15 mouse cellular contexts compared by ENCODE assay signal in the genomic region with DNA sequence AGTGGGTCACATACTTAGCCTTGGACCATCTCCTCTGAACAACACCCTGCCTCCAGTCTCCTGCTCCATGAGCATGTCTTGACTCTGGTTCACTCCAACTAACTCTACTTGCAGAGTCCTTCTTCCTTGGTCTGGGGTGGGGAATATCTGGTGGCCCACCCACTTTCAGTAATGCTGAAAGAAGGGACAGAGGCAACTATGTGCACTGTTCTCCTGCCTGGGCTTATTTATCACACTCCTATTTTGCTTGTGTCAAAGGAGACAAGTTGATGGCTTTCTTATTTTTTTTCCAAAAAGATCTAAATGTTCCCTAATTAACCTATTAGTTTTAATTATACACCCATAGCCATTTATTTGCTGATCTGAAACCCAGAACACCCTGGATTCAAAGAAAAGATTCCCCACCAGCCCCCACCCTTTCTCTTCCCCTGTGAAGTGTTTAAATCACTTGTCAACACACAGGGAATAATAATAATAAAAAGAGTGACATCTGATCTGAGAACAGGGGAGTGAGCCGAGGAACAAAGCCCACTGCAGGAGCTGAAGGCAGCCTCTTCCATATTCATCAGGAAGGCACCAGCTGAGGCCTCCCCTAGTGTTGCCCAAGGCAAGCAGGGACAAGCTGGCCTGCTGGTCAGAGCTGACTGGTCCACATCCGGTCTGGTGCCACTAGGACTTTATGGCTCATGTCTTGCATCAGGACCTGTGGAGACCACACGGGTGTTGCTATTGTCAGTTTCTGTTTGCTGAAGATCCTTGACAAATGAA.
DNase-seq lines count a peak whose midpoint lies in the region; ATAC-seq and TF ChIP-seq lines count a peak whose summit lies in the region.
"Had no signal": no experiment of that assay in that cellular context is flagged by ENCODE, and none has a peak within 500 bp of the region (broad histone marks: within the 10 kb centered on the region; RNA-seq: fewer than 3 reads in every experiment).

No protein-coding gene starts in this region.

- H3K9ac ChIP-seq in kidney, embryonic 15.5 days: no peak overlapping the region
- H3K9ac ChIP-seq in forebrain, embryonic 12.5 days: no peak overlapping the region
- H3K9ac ChIP-seq in midbrain, embryonic 14.5 days (replicated peaks; ENCODE audit: low read length): no peak overlapping the region
- H3K9ac ChIP-seq in intestine, embryonic 15.5 days: no peak overlapping the region

- 0 out of 2 replicates have a peak overlapping the region, but pooled peaks have one; percentile 28 for H3K27ac ChIP-seq in kidney, embryonic 15.5 days
- no peak overlapping the region for H3K27ac ChIP-seq in forebrain, embryonic 12.5 days
- H3K27ac ChIP-seq in midbrain, embryonic 14.5 days (replicated peaks; ENCODE audit: low read depth, low read length): no peak overlapping the region
- H3K27ac ChIP-seq in cerebellum, adult 2 months (ENCODE audit: insufficient read depth, low read length): no peak overlapping the region
- H3K27ac ChIP-seq in intestine, embryonic 15.5 days: no peak overlapping the region
- H3K27ac ChIP-seq: left cerebral cortex, adult 2 months had no signal

- no peaks in the 10 kb centered on the region for H3K27me3 ChIP-seq in kidney, embryonic 15.5 days
- H3K27me3 ChIP-seq in forebrain, embryonic 12.5 days: peaks cover 13% of the 10 kb centered on the region; the same call in 1 of the 2 replicates
- no peaks in the 10 kb centered on the region for H3K27me3 ChIP-seq in midbrain, embryonic 14.5 days (ENCODE audit: control insufficient read depth, insufficient read depth, low read length)
- H3K27me3 ChIP-seq in cerebellum, adult 2 months (ENCODE audit: control insufficient read depth, insufficient read depth, low read length): no peaks in the 10 kb centered on the region
- no peaks in the 10 kb centered on the region for H3K27me3 ChIP-seq in intestine, embryonic 15.5 days (replicated peaks)
- H3K27me3 ChIP-seq: Patski had no signal

- TF ChIP-seq POLR2A in brain, embryonic 14.5 days (IDR thresholded peaks at IDR 0.05; ENCODE audit: borderline replicate concordance, extremely low read depth, insufficient read depth, insufficient read length, poor library complexity, severe bottlenecking): no peak
- no peak for TF ChIP-seq POLR2A in cerebellum, adult 2 months (IDR thresholded peaks at IDR 0.05; ENCODE audit: borderline replicate concordance, insufficient read depth, low read length)

- no peak overlapping the region for H3K4me2 ChIP-seq in kidney, embryonic 15.5 days
- H3K4me2 ChIP-seq in forebrain, embryonic 12.5 days: no peak overlapping the region
- H3K4me2 ChIP-seq in midbrain, embryonic 14.5 days (ENCODE audit: low read length): no peak overlapping the region
- H3K4me2 ChIP-seq in intestine, embryonic 15.5 days (replicated peaks): no peak overlapping the region

- H3K4me1 ChIP-seq in kidney, embryonic 15.5 days: peaks cover 10% of the 10 kb centered on the region
- H3K4me1 ChIP-seq in forebrain, embryonic 12.5 days: peaks cover 14% of the 10 kb centered on the region
- peaks cover 13% of the 10 kb centered on the region for H3K4me1 ChIP-seq in midbrain, embryonic 14.5 days (ENCODE audit: control insufficient read depth, insufficient read depth, low read length)
- H3K4me1 ChIP-seq in cerebellum, adult 2 months (ENCODE audit: control insufficient read depth, insufficient read depth, low read length): peaks cover under 1% of the 10 kb centered on the region; the same call in 1 of the 2 replicates
- H3K4me1 ChIP-seq in intestine, embryonic 15.5 days (replicated peaks): no peaks in the 10 kb centered on the region

- peak; percentile 75 for ATAC-seq in kidney, embryonic 15.5 days (replicated peaks; ENCODE audit: low FRiP score)
- peak; percentile 78 for ATAC-seq in forebrain, embryonic 12.5 days (ENCODE audit: low FRiP score)
- ATAC-seq in midbrain, embryonic 14.5 days (ENCODE audit: low FRiP score, low TSS enrichment): peak; percentile 79
- ATAC-seq in intestine, embryonic 15.5 days: no peak
- ATAC-seq: Patski had no signal

- H3K36me3 ChIP-seq in kidney, embryonic 15.5 days: no peaks in the 10 kb centered on the region
- no peaks in the 10 kb centered on the region for H3K36me3 ChIP-seq in forebrain, embryonic 12.5 days (replicated peaks)
- H3K36me3 ChIP-seq in midbrain, embryonic 14.5 days (ENCODE audit: control insufficient read depth, insufficient read depth, low read length): no peaks in the 10 kb centered on the region
- H3K36me3 ChIP-seq in intestine, embryonic 15.5 days: no peaks in the 10 kb centered on the region

- no peak for TF ChIP-seq CTCF in brain, embryonic 14.5 days (IDR thresholded peaks at IDR 0.05; ENCODE audit: borderline replicate concordance, extremely low read depth, insufficient read depth, insufficient read length)
- no peak for TF ChIP-seq CTCF in cerebellum, adult 2 months (IDR thresholded peaks at IDR 0.05; ENCODE audit: borderline replicate concordance, insufficient read depth, low read depth, low read length)

- no peak overlapping the region for H3K4me3 ChIP-seq in kidney, embryonic 15.5 days (replicated peaks)
- no peak overlapping the region for H3K4me3 ChIP-seq in forebrain, embryonic 12.5 days (replicated peaks)
- no peak overlapping the region for H3K4me3 ChIP-seq in midbrain, embryonic 14.5 days (replicated peaks; ENCODE audit: low read depth, low read length)
- H3K4me3 ChIP-seq in cerebellum, adult 2 months (replicated peaks; ENCODE audit: insufficient read depth, low read depth, low read length): no peak overlapping the region
- no peak overlapping the region for H3K4me3 ChIP-seq in intestine, embryonic 15.5 days (replicated peaks)
- H3K4me3 ChIP-seq: left cerebral cortex, adult 2 months had no signal

- no peak for DNase-seq in kidney, adult 8-10 months
- DNase-seq in brain, embryonic 14.5 days (ENCODE audit: low read depth): peak; percentile 88
- DNase-seq in midbrain, embryonic 14.5 days: peak; percentile 68
- DNase-seq in cerebellum, adult 2 months: no peak
- DNase-seq: adrenal gland, adult 2 months; heart, adult 18-20 months; heart, postnatal 14 days; kidney, postnatal 25 days; right cerebral cortex, adult 18-20 months; thymus, postnatal 4 days had no signal

- H3K9me3 ChIP-seq in kidney, embryonic 15.5 days (replicated peaks): no peaks in the 10 kb centered on the region
- no peaks in the 10 kb centered on the region for H3K9me3 ChIP-seq in forebrain, embryonic 12.5 days
- H3K9me3 ChIP-seq in midbrain, embryonic 14.5 days (ENCODE audit: control insufficient read depth, low read length): no peaks in the 10 kb centered on the region
- H3K9me3 ChIP-seq in intestine, embryonic 15.5 days: no peaks in the 10 kb centered on the region

- 8% methylated on average over 3 of the region's 3 CpGs for WGBS in kidney, embryonic 15.5 days
- WGBS in forebrain, embryonic 12.5 days: 20% methylated on average over 3 of the region's 3 CpGs
- 4% methylated on average over 3 of the region's 3 CpGs for WGBS in midbrain, embryonic 14.5 days
- 41% methylated on average over 3 of the region's 3 CpGs for WGBS in cerebellum, adult 2 months
- WGBS in intestine, embryonic 15.5 days: 26% methylated on average over 3 of the region's 3 CpGs

Comparison
In these comparisons a context has a peak if more than half of its experiments do, and no peak if none do; other contexts are left out.
1. DNase-seq: peak in brain, embryonic 14.5 days (single experiment) and midbrain, embryonic 14.5 days (single experiment); none in kidney, adult 8-10 months (0 of 2) and cerebellum, adult 2 months (0 of 2).